Mouse (Mus musculus): Measurements from ENCODE around the gene Acot12.
"Not testable (repeated sequence)": the region's sequence is repeated elsewhere in the genome, so short reads cannot be mapped to it uniquely, and the experiment has no call there.

Gene Acot12

GRCm38 (mm10) chr13:91760302-91761050 lies 19.2 kb downstream of the Acot12 start:
- DNase-seq (ENCODE audit: low spot score), result no peak

GRCm38 (mm10) chr13:91761654-91762445 lies 20.5 kb downstream of the Acot12 start:
- DNase-seq (ENCODE audit: low spot score), result no peak

GRCm38 (mm10) chr13:91763654-91764053 lies 22.3 kb downstream of the Acot12 start:
- DNase-seq (ENCODE audit: low spot score), result not testable (repeated sequence)

GRCm38 (mm10) chr13:91765627-91766026 lies 24.3 kb downstream of the Acot12 start:
- no peak for DNase-seq (ENCODE audit: low spot score)

GRCm38 (mm10) chr13:91768683-91769651 lies 27.7 kb downstream of the Acot12 start:
- DNase-seq (ENCODE audit: low spot score), result no peak

GRCm38 (mm10) chr13:91778092-91778491 lies 36.8 kb downstream of the Acot12 start:
- DNase-seq (ENCODE audit: low spot score), result no peak

- DNase-seq (ENCODE audit: low spot score), result no peak
These were observed 38.6 kb downstream of the Acot12 start for GRCm38 (mm10) chr13:91779892-91780291.

GRCm38 (mm10) chr13:91792035-91792434 lies 50.7 kb downstream of the Acot12 start:
- DNase-seq (ENCODE audit: low spot score), result no peak

- no peak for DNase-seq (ENCODE audit: low spot score)
These were observed 53.7 kb downstream of the Acot12 start for GRCm38 (mm10) chr13:91794926-91795436.

GRCm38 (mm10) chr13:91795593-91795992 lies 54.3 kb downstream of the Acot12 start:
- no peak for DNase-seq (ENCODE audit: low spot score)

- no peak for DNase-seq (ENCODE audit: low spot score)
These were observed 54.7 kb downstream of the Acot12 start for GRCm38 (mm10) chr13:91796003-91796402.

GRCm38 (mm10) chr13:91796916-91797315 lies 55.6 kb downstream of the Acot12 start:
- no peak for DNase-seq (ENCODE audit: low spot score)

- DNase-seq (ENCODE audit: low spot score), result no peak
These were observed 56.1 kb downstream of the Acot12 start for GRCm38 (mm10) chr13:91797442-91797841.

- no peak for DNase-seq (ENCODE audit: low spot score)
These were observed 60.4 kb downstream of the Acot12 start for GRCm38 (mm10) chr13:91801726-91802125.

GRCm38 (mm10) chr13:91807155-91807839 lies 66.0 kb downstream of the Acot12 start, which contains the start of gene Zcchc9:
TSS of gene Zcchc9 (minus strand) at chr13:91807705.
- peak; percentile 95 for DNase-seq (ENCODE audit: low spot score)

GRCm38 (mm10) chr13:91807874-91808575 lies 66.7 kb downstream of the Acot12 start:
- no peak for DNase-seq (ENCODE audit: low spot score)

GRCm38 (mm10) chr13:91809476-91809875 lies 68.2 kb downstream of the Acot12 start:
- peak; percentile 37 for DNase-seq (ENCODE audit: low spot score)

GRCm38 (mm10) chr13:91814670-91815069 lies 73.4 kb downstream of the Acot12 start:
- no peak for DNase-seq (ENCODE audit: low spot score)

GRCm38 (mm10) chr13:91823735-91824134 lies 82.4 kb downstream of the Acot12 start:
- DNase-seq (ENCODE audit: low spot score), result no peak

GRCm38 (mm10) chr13:91824845-91825550 lies 83.7 kb downstream of the Acot12 start:
- peak; percentile 55 for DNase-seq (ENCODE audit: low spot score)
